Comparison of ENCODE assay signal across 27 mouse cellular contexts in the genomic region with DNA sequence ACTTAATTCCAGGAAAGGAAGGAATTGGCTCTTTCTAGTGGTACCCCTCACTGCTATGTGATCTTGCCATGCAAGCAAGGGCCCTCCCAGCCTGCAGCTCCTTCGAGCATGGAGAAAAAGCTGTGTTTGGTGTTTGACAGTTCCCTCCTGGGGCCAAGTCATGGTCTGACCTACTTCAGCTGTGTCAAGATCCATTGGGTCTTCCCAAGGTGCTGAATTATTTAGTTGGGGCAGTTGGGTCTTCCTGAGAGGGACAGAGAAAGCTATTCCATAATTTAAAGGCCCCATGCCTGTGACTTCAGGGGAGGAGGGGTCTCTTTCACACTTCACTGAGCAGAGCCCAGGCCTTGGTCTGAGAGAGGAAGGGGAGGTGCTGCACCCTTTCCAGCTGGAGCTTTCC. TPM values are rescaled to one million over a fixed set of nuclear protein-coding genes. Genes with fewer than 3 reads are reported as not detected.
DNase-seq lines count a peak whose midpoint lies in the region; ATAC-seq lines count a peak whose summit lies in the region.
"Had no signal": no experiment of that assay in that cellular context is flagged by ENCODE, and none has a peak within 500 bp of the region (broad histone marks: within the 10 kb centered on the region; RNA-seq: fewer than 3 reads in every experiment).

No protein-coding gene starts in this region.

- no peaks in the 10 kb centered on the region for H3K27me3 ChIP-seq in heart, embryonic 10.5 days (ENCODE audit: insufficient read depth, poor library complexity, severe bottlenecking)
- H3K27me3 ChIP-seq in midbrain, embryonic 13.5 days, result no peaks in the 10 kb centered on the region
- no peaks in the 10 kb centered on the region for H3K27me3 ChIP-seq in midbrain, embryonic 16.5 days (ENCODE audit: control insufficient read depth, insufficient read depth, low read depth, low read length)
- H3K27me3 ChIP-seq: CH12.LX; embryonic facial prominence, embryonic 13.5 days; embryonic facial prominence, embryonic 15.5 days; forebrain, embryonic 12.5 days; Patski had no signal

- DNase-seq in heart, embryonic 10.5 days (ENCODE audit: low spot score), result no peak
- DNase-seq in heart, postnatal 36 days, result no peak
- DNase-seq in retina, embryonic 14.5 days (ENCODE audit: low spot score), result peak; percentile 66
- DNase-seq: adrenal gland, adult 8-10 months; adrenal gland, postnatal 25 days; B cell, adult 2 months; cerebellum, adult 11 months; cerebellum, adult 18-20 months; cerebellum, adult 8-10 months; cerebellum, adult 9-11 months; cerebellum, postnatal 14 days; cerebellum, postnatal 36 days had no signal

- no peak for ATAC-seq in midbrain, embryonic 13.5 days
- ATAC-seq in midbrain, embryonic 16.5 days, result no peak
- ATAC-seq in monocyte, adult 5-6 weeks (replicated peaks; ENCODE audit: insufficient number of reproducible peaks, low FRiP score, low TSS enrichment, poor library complexity, severe bottlenecking), result no peak
- ATAC-seq: activated CD4-positive, CD25-positive, alpha-beta regulatory T cell, adult 4 months; CD4-positive, CD25-positive, alpha-beta regulatory T cell, adult 4 months; forebrain, embryonic 14.5 days; forebrain, embryonic 16.5 days; Patski had no signal

- H3K9me3 ChIP-seq in heart, embryonic 10.5 days, result no peaks in the 10 kb centered on the region
- no peaks in the 10 kb centered on the region for H3K9me3 ChIP-seq in midbrain, embryonic 13.5 days
- H3K9me3 ChIP-seq in midbrain, embryonic 16.5 days (replicated peaks; ENCODE audit: control insufficient read depth, low read length, poor library complexity, severe bottlenecking), result no peaks in the 10 kb centered on the region
- H3K9me3 ChIP-seq: embryonic facial prominence, embryonic 13.5 days; embryonic facial prominence, embryonic 15.5 days; forebrain, embryonic 10.5 days; forebrain, embryonic 12.5 days; G1E had no signal

- peaks cover 24% of the 10 kb centered on the region; the same call in 1 of the 2 replicates for H3K36me3 ChIP-seq in heart, embryonic 10.5 days
- no peaks in the 10 kb centered on the region for H3K36me3 ChIP-seq in midbrain, embryonic 13.5 days
- H3K36me3 ChIP-seq in midbrain, embryonic 16.5 days (ENCODE audit: control insufficient read depth, insufficient read depth, low read length), result no peaks in the 10 kb centered on the region
- H3K36me3 ChIP-seq: embryonic facial prominence, embryonic 13.5 days; embryonic facial prominence, embryonic 15.5 days; forebrain, embryonic 10.5 days; forebrain, embryonic 12.5 days; G1E had no signal

- H3K9ac ChIP-seq in midbrain, embryonic 13.5 days (replicated peaks), result 0 out of 2 replicates have a peak overlapping the region, but pooled peaks have one; percentile 29
- H3K9ac ChIP-seq in midbrain, embryonic 16.5 days (ENCODE audit: low read depth, low read length), result no peak overlapping the region
- H3K9ac ChIP-seq: embryonic facial prominence, embryonic 13.5 days; embryonic facial prominence, embryonic 15.5 days; forebrain, embryonic 12.5 days had no signal

- H3K4me2 ChIP-seq in midbrain, embryonic 13.5 days (replicated peaks), result no peak overlapping the region
- H3K4me2 ChIP-seq in midbrain, embryonic 16.5 days (ENCODE audit: low read length), result no peak overlapping the region
- H3K4me2 ChIP-seq: embryonic facial prominence, embryonic 13.5 days; embryonic facial prominence, embryonic 15.5 days; forebrain, embryonic 12.5 days had no signal

- 0 out of 2 replicates have a peak overlapping the region, but pooled peaks have one; percentile 7 for H3K27ac ChIP-seq in heart, embryonic 10.5 days
- H3K27ac ChIP-seq in midbrain, embryonic 13.5 days, result no peak overlapping the region
- no peak overlapping the region for H3K27ac ChIP-seq in midbrain, embryonic 16.5 days (ENCODE audit: low read length)
- H3K27ac ChIP-seq: embryonic facial prominence, embryonic 13.5 days; embryonic facial prominence, embryonic 15.5 days; forebrain, embryonic 10.5 days; forebrain, embryonic 12.5 days had no signal

- intact Hi-C loops in heart, postnatal 36 days (cut with DNase I), result no loop called here

- H3K4me1 ChIP-seq in heart, embryonic 10.5 days, result peaks cover 9% of the 10 kb centered on the region; the same call in 1 of the 2 replicates
- H3K4me1 ChIP-seq in midbrain, embryonic 13.5 days (replicated peaks), result no peaks in the 10 kb centered on the region
- no peaks in the 10 kb centered on the region for H3K4me1 ChIP-seq in midbrain, embryonic 16.5 days (ENCODE audit: control insufficient read depth, insufficient read depth, low read length)
- H3K4me1 ChIP-seq: embryonic facial prominence, embryonic 13.5 days; embryonic facial prominence, embryonic 15.5 days; forebrain, embryonic 12.5 days had no signal

- WGBS in heart, embryonic 10.5 days, result 61% methylated on average over 1 of the region's 1 CpGs
- WGBS in midbrain, embryonic 13.5 days, result 44% methylated on average over 1 of the region's 1 CpGs
- WGBS in midbrain, embryonic 16.5 days, result 55% methylated on average over 1 of the region's 1 CpGs

- H3K4me3 ChIP-seq in heart, embryonic 10.5 days, result no peak overlapping the region
- H3K4me3 ChIP-seq in midbrain, embryonic 13.5 days (replicated peaks), result no peak overlapping the region
- no peak overlapping the region for H3K4me3 ChIP-seq in midbrain, embryonic 16.5 days (ENCODE audit: low read depth, low read length)
- H3K4me3 ChIP-seq: embryonic facial prominence, embryonic 13.5 days; embryonic facial prominence, embryonic 15.5 days; erythroblast, embryonic 14.5 days; forebrain, embryonic 10.5 days; forebrain, embryonic 12.5 days had no signal

RNA-seq across cellular contexts. Expression of a gene that starts 6.3 kb away (rescaled TPM):
- polyA plus RNA-seq in heart, embryonic 10.5 days (2016; fragmentation: Nextera tagmentation; extraction: Ambion mirVana), result 268 and 288 TPM in 2 replicates
- total RNA-seq in heart, postnatal 36 days (2021), result 100 to 1,000 TPM; 225 to 237 TPM
- polyA plus RNA-seq in midbrain, embryonic 13.5 days (2015; fragmentation: Nextera tagmentation; extraction: Ambion mirVana), result 333 and 366 TPM in 2 replicates
- 384 and 407 TPM in 2 replicates for polyA plus RNA-seq in midbrain, embryonic 16.5 days (2015; fragmentation: Nextera tagmentation; extraction: Ambion mirVana)
- total RNA-seq in monocyte, adult 5-6 weeks (2017), result 72.0 to 107 TPM (median 78.2 TPM) in 3 replicates

RNA-seq across cellular contexts. Expression of a gene that starts 32.0 kb away (rescaled TPM):
- polyA plus RNA-seq in heart, embryonic 10.5 days (2016; fragmentation: Nextera tagmentation; extraction: Ambion mirVana), result 117 and 179 TPM in 2 replicates
- total RNA-seq in heart, postnatal 36 days (2021), result 10 to 100 TPM; 35.7 to 37.9 TPM
- polyA plus RNA-seq in midbrain, embryonic 13.5 days (2015; fragmentation: Nextera tagmentation; extraction: Ambion mirVana), result 4.5 and 4.9 TPM in 2 replicates
- 2.9 TPM in 2 replicates for polyA plus RNA-seq in midbrain, embryonic 16.5 days (2015; fragmentation: Nextera tagmentation; extraction: Ambion mirVana)
- total RNA-seq in monocyte, adult 5-6 weeks (2017), result 0.48 to 4.1 TPM (median 0.53 TPM) in 3 replicates

Comparison
In these comparisons a context has a peak if more than half of its experiments do, and no peak if none do; other contexts are left out.
1. RNA of a gene that starts 32.0 kb away (polyA plus RNA-seq): 117 to 179 TPM in heart, embryonic 10.5 days; 4.5 to 4.9 TPM in midbrain, embryonic 13.5 days and 2.9 TPM in midbrain, embryonic 16.5 days; every median in the first group is over 10 times any median in the second.